Mouse (Mus musculus) hindbrain, embryonic 11.5 days (tissue): Measurements from ENCODE around the gene Kctd17. TPM values are rescaled to one million over a fixed set of nuclear protein-coding genes. Genes with fewer than 3 reads are reported as not detected.

ENCODE experiments used
- ATAC-seq: fragments of 200-750 bp; cut with Nextera tagmentation; 2 replicates; pipeline ENCODE4 v1.8.0; 2017; ENCODE audit warnings: mild to moderate bottlenecking, moderate TSS enrichment, moderate library complexity; ENCODE audit not compliant: low FRiP score
- DNase-seq: peaks from one replicate; pipeline ENCODE4 v3.0.0-alpha.2; 2015; ENCODE audit warnings: low spot score
- H3K27ac ChIP-seq: fragments of 300-500 bp; sonication (generic); 2 replicates; pipeline ENCODE4 v1.5.1; 2014; ENCODE audit warnings: mild to moderate bottlenecking, low read depth, low read length
- H3K27me3 ChIP-seq: fragments of 300-500 bp; sonication (generic); 2 replicates; pipeline ENCODE4 v1.6.1; 2014; ENCODE audit warnings: mild to moderate bottlenecking, low read length, moderate library complexity, mixed read lengths; ENCODE audit not compliant: control insufficient read depth, insufficient read depth
- H3K36me3 ChIP-seq: fragments of 300-500 bp; sonication (generic); 2 replicates; pipeline ENCODE4 v1.6.1; 2014; ENCODE audit warnings: mild to moderate bottlenecking, low read length, moderate library complexity, mixed read lengths; ENCODE audit not compliant: control insufficient read depth, insufficient read depth
- H3K4me1 ChIP-seq: fragments of 300-500 bp; sonication (generic); replicated peaks from 2 replicates; pipeline ENCODE4 v1.6.1; 2014; ENCODE audit warnings: low read length, mixed read lengths; ENCODE audit not compliant: control insufficient read depth, insufficient read depth
- H3K4me2 ChIP-seq: fragments of 300-500 bp; sonication (generic); replicated peaks from 2 replicates; pipeline ENCODE4 v1.6.1; 2014; ENCODE audit warnings: mild to moderate bottlenecking, low read depth, low read length
- H3K4me3 ChIP-seq: fragments of 300-500 bp; sonication (generic); 2 replicates; pipeline ENCODE4 v1.5.1; 2014; ENCODE audit warnings: low read depth, low read length
- H3K9ac ChIP-seq: fragments of 300-500 bp; sonication (generic); 2 replicates; pipeline ENCODE4 v1.6.1; 2014; ENCODE audit warnings: low read depth, low read length
- H3K9me3 ChIP-seq: fragments of 300-500 bp; sonication (generic); 2 replicates; pipeline ENCODE4 v1.6.1; 2016; ENCODE audit warnings: low read length; ENCODE audit not compliant: control insufficient read depth
- WGBS: fragments of 180-500 bp; shearing (Covaris S2); extraction: QIAGEN DNeasy Blood & Tissue Kit; methylation state at CpG from one replicate; pipeline ENCODE4 v1.1.7; 2014; 5-methylcytosine and 5-hydroxymethylcytosine counted together
- polyA plus RNA-seq: library from polyadenylated mRNA; unstranded; fragments of >200 nt; fragmentation: Nextera tagmentation; extraction: Ambion mirVana; gene quantifications from 2 replicates; pipeline ENCODE4 v1.2.1, GENCODE M21; 2014

Kctd17 gene
- polyA plus RNA-seq, 1 experiment from 2014 or later: 65.8 TPM

GRCm38 (mm10) chr15:78487066-78487465, 58.7 kb downstream of the Kctd17 start:
- 69% methylated on average over 4 of the region's 4 CpGs for whole genome bisulfite sequencing

More at GRCm38 (mm10) chr15:78487066-78487465, 58.7 kb downstream of the Kctd17 start:
- no peak for ATAC-seq
- H3K4me1 ChIP-seq: no peaks in the 10 kb centered on the region
- DNase-seq: no peak
- H3K27ac ChIP-seq: no peak overlapping the region
- no peaks in the 10 kb centered on the region for H3K36me3 ChIP-seq
- no peak overlapping the region for H3K4me2 ChIP-seq
- H3K9me3 ChIP-seq: no peaks in the 10 kb centered on the region
- no peak overlapping the region for H3K9ac ChIP-seq
- no peak overlapping the region for H3K4me3 ChIP-seq
- H3K27me3 ChIP-seq: no peaks in the 10 kb centered on the region

Other genes with a start within 250 kb of the Kctd17 start
- gene Pvalb, start 222.2 kb upstream of the Kctd17 start, polyA plus RNA-seq: 1.2 and 1.7 TPM in 2 replicates
- 6.9 and 7.9 TPM in 2 replicates for gene Ncf4, start 183.8 kb upstream of the Kctd17 start, polyA plus RNA-seq
- gene Csf2rb2, start 122.8 kb upstream of the Kctd17 start, polyA plus RNA-seq: 0.34 and 0.39 TPM in 2 replicates
- 1.3 and 1.9 TPM in 2 replicates for gene Csf2rb, start 102.8 kb upstream of the Kctd17 start, polyA plus RNA-seq
- gene Tex33, start 32.7 kb upstream of the Kctd17 start, polyA plus RNA-seq: not detected in 2 replicates
- 8.5 TPM in 2 replicates for gene Tst, start 22.7 kb upstream of the Kctd17 start, polyA plus RNA-seq
- 2.6 and 2.7 TPM in 2 replicates for gene Mpst, start 22.1 kb upstream of the Kctd17 start, polyA plus RNA-seq
- 0.05 and 0.24 TPM in 2 replicates for gene Tmprss6, start 40.1 kb downstream of the Kctd17 start, polyA plus RNA-seq
- gene Il2rb, start 66.7 kb downstream of the Kctd17 start, polyA plus RNA-seq: not detected in 2 replicates
- 11.8 and 12.4 TPM in 2 replicates for gene C1qtnf6, start 102.9 kb downstream of the Kctd17 start, polyA plus RNA-seq
- gene Sstr3, start 116.1 kb downstream of the Kctd17 start, polyA plus RNA-seq: 0.10 and 0.22 TPM in 2 replicates
- 6.4 and 7.6 TPM in 2 replicates for gene Rac2, start 144.2 kb downstream of the Kctd17 start, polyA plus RNA-seq
- gene Cyth4, start 168.5 kb downstream of the Kctd17 start, polyA plus RNA-seq: 2.1 and 4.4 TPM in 2 replicates